21 mouse cellular contexts compared by ENCODE assay signal in the genomic region with DNA sequence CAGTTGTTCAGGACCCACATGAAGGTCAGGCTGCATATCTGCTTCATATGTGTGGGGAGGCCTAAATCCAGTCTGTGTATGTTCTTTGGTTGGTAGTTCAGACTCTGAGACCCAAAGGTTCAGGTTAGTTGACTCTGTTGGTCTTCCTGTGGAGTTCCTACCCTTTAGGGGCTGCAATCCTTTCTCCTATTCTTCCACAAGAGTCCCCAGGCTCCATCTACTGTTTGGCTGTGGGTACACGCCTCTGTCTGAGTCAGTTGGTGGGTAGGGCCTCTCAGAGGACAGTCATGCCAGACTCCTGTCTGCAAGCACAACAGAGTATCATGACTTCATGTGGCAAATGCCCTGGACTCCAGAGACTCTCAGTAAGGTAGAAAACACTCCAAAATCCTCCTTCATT. TPM values are rescaled to one million over a fixed set of nuclear protein-coding genes. Genes with fewer than 3 reads are reported as not detected.
DNase-seq lines count a peak whose midpoint lies in the region; ATAC-seq and TF ChIP-seq lines count a peak whose summit lies in the region.
"Had no signal": no experiment of that assay in that cellular context is flagged by ENCODE, and none has a peak within 500 bp of the region (broad histone marks: within the 10 kb centered on the region; RNA-seq: fewer than 3 reads in every experiment).

No protein-coding gene starts in this region.

- no peak overlapping the region for H3K9ac ChIP-seq in kidney, postnatal 0 days (ENCODE audit: low read depth, low read length)
- H3K9ac ChIP-seq in CH12.LX (ENCODE audit: insufficient read depth, low read depth): peak overlapping the region; percentile 73; the same call in 1 of the 2 replicates
- H3K9ac ChIP-seq: embryonic facial prominence, embryonic 12.5 days; forebrain, embryonic 13.5 days; liver, embryonic 13.5 days; midbrain, embryonic 12.5 days; neural tube, embryonic 15.5 days had no signal

- 0 out of 2 replicates have a peak, but pooled peaks have one; percentile 18 for TF ChIP-seq POLR2A in CH12.LX (IDR thresholded peaks at IDR 0.05; ENCODE audit: low read depth, low read length)

- no peak overlapping the region for H3K4me2 ChIP-seq in kidney, postnatal 0 days (ENCODE audit: low read length)
- H3K4me2 ChIP-seq in CH12.LX (ENCODE audit: insufficient read depth, low read depth, poor library complexity, severe bottlenecking): peak overlapping the region; percentile 96; the same call in 1 of the 2 replicates
- H3K4me2 ChIP-seq: embryonic facial prominence, embryonic 12.5 days; forebrain, embryonic 13.5 days; heart, embryonic 11.5 days; liver, embryonic 13.5 days; midbrain, embryonic 12.5 days; neural tube, embryonic 15.5 days had no signal

- TF ChIP-seq EP300 in CH12.LX (IDR thresholded peaks at IDR 0.05; ENCODE audit: low read length): no peak

- H3K27me3 ChIP-seq in kidney, postnatal 0 days (ENCODE audit: insufficient read depth, low read length): no peaks in the 10 kb centered on the region
- no peaks in the 10 kb centered on the region for H3K27me3 ChIP-seq in CH12.LX (replicated peaks)
- H3K27me3 ChIP-seq in forebrain, embryonic 10.5 days (ENCODE audit: poor library complexity, severe bottlenecking): no peaks in the 10 kb centered on the region
- H3K27me3 ChIP-seq: embryonic facial prominence, embryonic 12.5 days; forebrain, embryonic 13.5 days; liver, embryonic 13.5 days; midbrain, embryonic 12.5 days; neural tube, embryonic 15.5 days had no signal

- H3K36me3 ChIP-seq in kidney, postnatal 0 days (ENCODE audit: insufficient read depth, low read length): no peaks in the 10 kb centered on the region
- H3K36me3 ChIP-seq in CH12.LX (replicated peaks in 1 of 2; ENCODE audit: control insufficient read depth in 1 of 2, insufficient read depth in 1 of 2, low read length in 1 of 2): peaks cover 0 to 35% of the 10 kb centered on the region in 2 experiments
- H3K36me3 ChIP-seq in forebrain, embryonic 10.5 days (replicated peaks): no peaks in the 10 kb centered on the region
- H3K36me3 ChIP-seq: embryonic facial prominence, embryonic 12.5 days; liver, embryonic 13.5 days; midbrain, embryonic 12.5 days; neural tube, embryonic 15.5 days had no signal

- H3K4me3 ChIP-seq in kidney, postnatal 0 days (replicated peaks; ENCODE audit: low read depth, low read length): no peak overlapping the region
- H3K4me3 ChIP-seq in CH12.LX (replicated peaks in 1 of 3; ENCODE audit: low read depth in 2 of 3, low read length in 2 of 3, poor library complexity in 1 of 3): peak overlapping the region in 1 of 3 experiments; percentile 31
- H3K4me3 ChIP-seq in forebrain, embryonic 10.5 days: no peak overlapping the region
- H3K4me3 ChIP-seq: embryonic facial prominence, embryonic 12.5 days; erythroblast, embryonic 14.5 days; forebrain, embryonic 13.5 days; liver, embryonic 13.5 days; midbrain, embryonic 12.5 days; neural tube, embryonic 15.5 days had no signal

- TF ChIP-seq RAD21 in CH12.LX (IDR thresholded peaks at IDR 0.05; ENCODE audit: low read depth, low read length): peak; percentile 60

- 44% methylated on average over 1 of the region's 1 CpGs for WGBS in kidney, postnatal 0 days
- 46% methylated on average over 1 of the region's 1 CpGs for WGBS in forebrain, embryonic 10.5 days

- TF ChIP-seq CTCF in kidney, postnatal 0 days (IDR thresholded peaks at IDR 0.05; ENCODE audit: low read depth): peak; percentile 24; the same call in 1 of the 2 replicates
- peak in 1 of 2 experiments; percentile 67; a peak in 2 of 4 replicates for TF ChIP-seq CTCF in CH12.LX (conservative IDR thresholded peaks at IDR 0.05 in 1 of 2, IDR thresholded peaks at IDR 0.05 in 1 of 2; ENCODE audit: low read depth in 2 of 2, low read length in 2 of 2)

- H3K27ac ChIP-seq in kidney, postnatal 0 days: no peak overlapping the region
- peak overlapping the region; percentile 32; the same call in 1 of the 2 replicates for H3K27ac ChIP-seq in CH12.LX (ENCODE audit: insufficient read depth, low read depth)
- H3K27ac ChIP-seq in forebrain, embryonic 10.5 days: no peak overlapping the region
- H3K27ac ChIP-seq: embryonic facial prominence, embryonic 12.5 days; forebrain, embryonic 13.5 days; gastrocnemius, adult 2 months; midbrain, embryonic 12.5 days; neural tube, embryonic 15.5 days had no signal

- DNase-seq in kidney, postnatal 0 days (ENCODE audit: low spot score): no peak
- no peak for DNase-seq in kidney, adult 18-20 months
- DNase-seq in 3T3-L1 (ENCODE audit: low read depth, low spot score): peak; percentile 50
- DNase-seq in CH12.LX (ENCODE audit: extremely low read depth): peak; percentile 61
- DNase-seq in adrenal gland, postnatal 36 days: peak; percentile 37 to 44
- DNase-seq in lung, postnatal 4 days: no peak
- no peak for DNase-seq in urinary bladder, postnatal 14 days (ENCODE audit: low spot score)
- DNase-seq in forebrain, embryonic 10.5 days (ENCODE audit: extremely low spot score, low spot score): no peak
- DNase-seq: cerebellum, adult 18-20 months; cerebellum, postnatal 25 days; gastrocnemius, adult 2 months; kidney, adult 2 months; kidney, postnatal 10 days; liver, embryonic 13.5 days had no signal

- dilution Hi-C loops in CH12.LX (cut with MboI; ENCODE audit: extremely low pct_ligation_motif_present, extremely low pct_unique_long_range_greater_than_20kb, low sequenced_read_pairs): no loop called here

- in situ Hi-C loops in CH12.LX (cut with MboI; ENCODE audit: low pct_ligation_motif_present, low pct_unique_long_range_greater_than_20kb, low sequenced_read_pairs): no loop called here

- H3K9me3 ChIP-seq in kidney, postnatal 0 days (replicated peaks; ENCODE audit: low read length): no peaks in the 10 kb centered on the region
- H3K9me3 ChIP-seq in CH12.LX (replicated peaks; ENCODE audit: low read length): no peaks in the 10 kb centered on the region
- H3K9me3 ChIP-seq in forebrain, embryonic 10.5 days: no peaks in the 10 kb centered on the region
- H3K9me3 ChIP-seq: embryonic facial prominence, embryonic 12.5 days; forebrain, embryonic 13.5 days; liver, embryonic 13.5 days; midbrain, embryonic 12.5 days; neural tube, embryonic 15.5 days had no signal

- ATAC-seq in kidney, postnatal 0 days (replicated peaks; ENCODE audit: low FRiP score, low read depth): no peak
- ATAC-seq: forebrain, embryonic 13.5 days; lung, postnatal 0 days had no signal

- H3K4me1 ChIP-seq in kidney, postnatal 0 days (replicated peaks; ENCODE audit: insufficient read depth, low read length): no peaks in the 10 kb centered on the region
- peaks cover 8 to 44% of the 10 kb centered on the region in 2 experiments for H3K4me1 ChIP-seq in CH12.LX (ENCODE audit: control insufficient read depth in 1 of 2, insufficient read depth in 2 of 2)
- no peaks in the 10 kb centered on the region for H3K4me1 ChIP-seq in forebrain, embryonic 10.5 days
- H3K4me1 ChIP-seq: embryonic facial prominence, embryonic 12.5 days; forebrain, embryonic 13.5 days; liver, embryonic 13.5 days; midbrain, embryonic 12.5 days; neural tube, embryonic 15.5 days had no signal

- H3K79me2 ChIP-seq in CH12.LX (replicated peaks; ENCODE audit: control insufficient read depth, extremely low read depth, insufficient read depth, poor library complexity, severe bottlenecking): peaks cover 13% of the 10 kb centered on the region

TF ChIP-seq in CH12.LX, 34 proteins besides CTCF, POLR2A, EP300 and RAD21:
- no peak for TF ChIP-seq MEF2A (IDR thresholded peaks at IDR 0.05; ENCODE audit: borderline replicate concordance, low read depth, low read length)
- TF ChIP-seq ZC3H11A (IDR thresholded peaks at IDR 0.05; ENCODE audit: low read depth, low read length): no peak
- TF ChIP-seq MYC (IDR thresholded peaks at IDR 0.05; ENCODE audit: low read depth, low read length): peak; percentile 47; the same call in 1 of the 2 replicates
- TF ChIP-seq BHLHE40 (IDR thresholded peaks at IDR 0.05; ENCODE audit: low read depth, low read length): no peak
- no peak for TF ChIP-seq ETS1 (conservative IDR thresholded peaks at IDR 0.05; ENCODE audit: low read depth, low read length)
- TF ChIP-seq SMC3 (IDR thresholded peaks at IDR 0.05; ENCODE audit: low read depth, low read length): peak; percentile 61
- TF ChIP-seq KAT2A (IDR thresholded peaks at IDR 0.05; ENCODE audit: insufficient replicate concordance, low read length): no peak
- no peak for TF ChIP-seq SIN3A (IDR thresholded peaks at IDR 0.05; ENCODE audit: low read length)
- TF ChIP-seq MAZ (IDR thresholded peaks at IDR 0.05; ENCODE audit: low read depth, low read length): 0 out of 2 replicates have a peak, but pooled peaks have one; percentile 42
- TF ChIP-seq TBP (conservative IDR thresholded peaks at IDR 0.05; ENCODE audit: low read depth, low read length): no peak
- no peak for TF ChIP-seq ZKSCAN1 (IDR thresholded peaks at IDR 0.05; ENCODE audit: borderline replicate concordance, low read depth, low read length)

RNA-seq across cellular contexts. Expression of a gene that starts 57.2 kb away (rescaled TPM):
- 117 and 125 TPM in 2 replicates for polyA plus RNA-seq in kidney, postnatal 0 days (2015; fragmentation: Nextera tagmentation; extraction: Ambion mirVana)
- total RNA-seq in CH12.LX (2012; rRNA removed) (120 and 161 TPM in 2 replicates), CH12.LX (2014; rRNA removed) (108 and 112 TPM in 2 replicates)
- 253 and 296 TPM in 2 replicates for polyA plus RNA-seq in CH12.LX (2012; ENCODE audit: insufficient read length, low read depth)
- 100 to 1,000 TPM; 131 TPM for total RNA-seq in adrenal gland, postnatal 36 days (2021)
- polyA plus RNA-seq in forebrain, embryonic 10.5 days (2016; fragmentation: Nextera tagmentation; extraction: Ambion mirVana): 127 and 129 TPM in 2 replicates

Comparison
In these comparisons a context has a peak if more than half of its experiments do, and no peak if none do; other contexts are left out.
1. DNase-seq: peak in 3T3-L1 (single experiment), CH12.LX (single experiment) and adrenal gland, postnatal 36 days (2 of 2); none in kidney, postnatal 0 days (single experiment), kidney, adult 18-20 months (single experiment), lung, postnatal 4 days (0 of 2), urinary bladder, postnatal 14 days (single experiment) and forebrain, embryonic 10.5 days (single experiment).